Comparison of ENCODE assay signal across 8 mouse cellular contexts in the genomic region with DNA sequence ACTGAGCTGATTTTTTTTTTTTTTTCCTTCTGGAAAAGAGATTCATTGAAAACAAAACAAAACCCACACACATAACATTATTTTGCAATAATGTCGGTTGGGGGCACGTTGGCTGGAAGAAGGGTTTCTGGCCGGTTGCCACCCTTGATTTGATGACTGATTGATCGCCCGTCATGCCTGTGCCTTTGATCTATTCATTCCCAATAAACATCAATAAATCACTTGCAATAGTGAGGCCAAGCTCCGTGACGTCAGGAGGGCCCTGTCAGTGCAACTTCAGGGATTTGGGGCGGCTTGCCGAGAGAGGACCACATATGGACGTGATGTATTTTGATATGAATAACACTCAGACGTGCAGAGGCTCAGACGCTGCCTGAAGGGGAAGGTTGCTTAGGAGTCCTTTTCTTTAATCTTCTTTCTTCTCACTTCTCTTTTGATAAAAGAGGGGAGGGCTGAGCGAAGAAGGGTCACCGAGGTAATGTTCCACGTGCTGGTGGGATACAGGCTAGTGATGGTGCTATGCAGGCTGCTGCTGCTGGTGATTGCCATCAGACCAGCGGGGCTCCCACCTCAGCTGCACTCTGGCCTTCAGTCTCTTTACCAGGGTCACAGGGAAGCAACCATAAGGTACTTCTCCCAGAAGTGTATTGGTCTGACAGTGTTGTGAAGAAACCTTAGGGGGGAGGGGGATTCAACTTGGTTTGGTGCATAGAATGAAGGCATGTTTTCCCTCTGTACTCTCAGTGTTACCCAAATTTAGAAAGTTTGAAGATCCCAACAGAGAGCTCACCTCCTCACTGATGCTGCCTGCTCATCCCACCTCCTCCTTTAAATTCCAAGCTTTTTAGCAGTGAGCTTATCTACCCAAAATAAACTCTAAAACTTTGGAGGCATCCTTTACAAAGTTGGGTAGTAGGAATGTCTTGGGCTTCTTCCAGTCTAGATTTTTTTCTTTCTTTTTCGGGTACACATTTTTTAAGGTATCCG. TPM values are rescaled to one million over a fixed set of nuclear protein-coding genes. Genes with fewer than 3 reads are reported as not detected.
DNase-seq lines count a peak whose midpoint lies in the region; ATAC-seq and TF ChIP-seq lines count a peak whose summit lies in the region.

No protein-coding gene starts in this region.

- no peak overlapping the region for H3K27ac ChIP-seq in forebrain, postnatal 0 days (ENCODE audit: low read depth, low read length)
- H3K27ac ChIP-seq in lung, postnatal 0 days (ENCODE audit: low read length): no peak overlapping the region

- H3K4me3 ChIP-seq in E14TG2a.4 (replicated peaks; ENCODE audit: low read length): peak overlapping the region; percentile 88
- peak overlapping the region; percentile 88 for H3K4me3 ChIP-seq in forebrain, postnatal 0 days (ENCODE audit: low read depth, low read length)
- H3K4me3 ChIP-seq in lung, postnatal 0 days (ENCODE audit: low read depth, low read length): peak overlapping the region; percentile 74

- intact Hi-C loops in gastrocnemius, postnatal 36 days (cut with DNase I): no loop called here

- H3K9ac ChIP-seq in forebrain, postnatal 0 days: peak overlapping the region; percentile 70
- no peak overlapping the region for H3K9ac ChIP-seq in lung, postnatal 0 days (replicated peaks; ENCODE audit: low read depth)

- DNase-seq in cerebellum, adult 11-12 months: peak; percentile 49
- DNase-seq in cerebellum, adult 8-10 months: no peak
- DNase-seq in forebrain, postnatal 0 days: no peak
- DNase-seq in lung, postnatal 0 days (ENCODE audit: low spot score): no peak
- DNase-seq in adrenal gland, adult 18-20 months (ENCODE audit: low spot score in 2 of 2): no peak
- no peak for DNase-seq in gastrocnemius, postnatal 36 days
- DNase-seq in adrenal gland, postnatal 25 days: no peak

- no peaks in the 10 kb centered on the region for H3K36me3 ChIP-seq in E14TG2a.4 (ENCODE audit: insufficient read depth, low read length)
- no peaks in the 10 kb centered on the region for H3K36me3 ChIP-seq in forebrain, postnatal 0 days (ENCODE audit: insufficient read depth)
- no peaks in the 10 kb centered on the region for H3K36me3 ChIP-seq in lung, postnatal 0 days (ENCODE audit: insufficient read depth, low read length)

- TF ChIP-seq CTCF in E14TG2a.4 (conservative IDR thresholded peaks at IDR 0.05; ENCODE audit: low read length): no peak
- TF ChIP-seq CTCF in forebrain, postnatal 0 days (IDR thresholded peaks at IDR 0.05; ENCODE audit: low read depth): no peak
- TF ChIP-seq CTCF in lung, postnatal 0 days (IDR thresholded peaks at IDR 0.05): no peak

- 11% methylated on average over 18 of the region's 18 CpGs for WGBS in forebrain, postnatal 0 days
- WGBS in lung, postnatal 0 days: 17% methylated on average over 18 of the region's 18 CpGs

- peaks cover 28% of the 10 kb centered on the region for H3K4me1 ChIP-seq in E14TG2a.4 (replicated peaks; ENCODE audit: low read depth, low read length)
- no peaks in the 10 kb centered on the region for H3K4me1 ChIP-seq in forebrain, postnatal 0 days (ENCODE audit: insufficient read depth)
- H3K4me1 ChIP-seq in lung, postnatal 0 days (ENCODE audit: insufficient read depth, low read depth, low read length): no peaks in the 10 kb centered on the region; the same call in 1 of the 2 replicates

- no peak for TF ChIP-seq EP300 in lung, postnatal 0 days (IDR thresholded peaks at IDR 0.05)

- peaks cover 71% of the 10 kb centered on the region for H3K27me3 ChIP-seq in E14TG2a.4 (ENCODE audit: insufficient read depth, low read length)
- H3K27me3 ChIP-seq in forebrain, postnatal 0 days (ENCODE audit: insufficient read depth, low read length): peaks cover 8% of the 10 kb centered on the region
- H3K27me3 ChIP-seq in lung, postnatal 0 days (replicated peaks; ENCODE audit: insufficient read depth, low read length): peaks cover 18% of the 10 kb centered on the region

- no peak for ATAC-seq in forebrain, postnatal 0 days
- ATAC-seq in lung, postnatal 0 days: no peak

- H3K9me3 ChIP-seq in E14TG2a.4 (ENCODE audit: low read length): no peaks in the 10 kb centered on the region
- no peaks in the 10 kb centered on the region for H3K9me3 ChIP-seq in forebrain, postnatal 0 days (ENCODE audit: low read length)
- no peaks in the 10 kb centered on the region for H3K9me3 ChIP-seq in lung, postnatal 0 days (ENCODE audit: low read length)

- H3K4me2 ChIP-seq in forebrain, postnatal 0 days (ENCODE audit: low read depth): peak overlapping the region; percentile 97
- H3K4me2 ChIP-seq in lung, postnatal 0 days (replicated peaks; ENCODE audit: low read depth, low read length): peak overlapping the region; percentile 71

RNA-seq across cellular contexts. Expression of a gene that starts 1.4 kb away (rescaled TPM):
- 32.2 and 37.8 TPM in 2 replicates for total RNA-seq in forebrain, postnatal 0 days (2014; rRNA removed)
- polyA plus RNA-seq in forebrain, postnatal 0 days (2015; fragmentation: Nextera tagmentation; extraction: Ambion mirVana): 15.6 and 18.0 TPM in 2 replicates
- polyA plus RNA-seq in lung, postnatal 0 days (2015; fragmentation: Nextera tagmentation; extraction: Ambion mirVana): 4.1 and 5.8 TPM in 2 replicates
- total RNA-seq in adrenal gland, adult 18-20 months (2021): 1 to 10 TPM; 3.4 to 3.8 TPM
- total RNA-seq in gastrocnemius, postnatal 36 days (2021): 1 to 10 TPM; 2.8 to 3.2 TPM
- 4.2 and 4.7 TPM in 2 replicates for total RNA-seq in adrenal gland, postnatal 25 days (2021)
